In the genomic region with DNA sequence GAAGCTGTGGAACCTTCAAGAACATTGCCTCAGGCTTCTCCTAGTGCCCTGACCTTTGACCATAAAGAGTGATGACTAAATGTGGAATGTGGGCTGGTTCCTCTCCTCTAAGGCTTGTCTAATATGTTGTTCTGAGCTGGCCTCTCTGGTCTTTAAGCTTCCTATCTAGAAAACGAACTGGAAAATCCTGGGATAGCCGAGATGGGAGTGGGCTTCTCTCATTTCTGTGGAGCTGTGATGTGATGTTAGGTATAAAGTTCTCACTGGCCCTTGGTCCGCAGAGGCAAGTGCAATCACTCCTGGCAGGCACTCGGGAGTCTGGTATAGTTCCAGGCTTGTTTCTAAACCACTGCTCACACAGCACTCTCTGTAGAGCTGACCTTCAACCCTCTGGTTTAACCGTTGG, we compare ENCODE assay signal across 12 mouse cellular contexts. TPM values are rescaled to one million over a fixed set of nuclear protein-coding genes. Genes with fewer than 3 reads are reported as not detected.
DNase-seq lines count a peak whose midpoint lies in the region; ATAC-seq and TF ChIP-seq lines count a peak whose summit lies in the region.
"Had no signal": no experiment of that assay in that cellular context is flagged by ENCODE, and none has a peak within 500 bp of the region (broad histone marks: within the 10 kb centered on the region; RNA-seq: fewer than 3 reads in every experiment).

No protein-coding gene starts in this region.

- no peak overlapping the region for H3K4me3 ChIP-seq in kidney, embryonic 14.5 days (ENCODE audit: low read length)
- no peak overlapping the region for H3K4me3 ChIP-seq in intestine, postnatal 0 days (ENCODE audit: low read depth, low read length)
- no peak overlapping the region for H3K4me3 ChIP-seq in forebrain, embryonic 13.5 days
- H3K4me3 ChIP-seq in midbrain, embryonic 11.5 days (ENCODE audit: low read depth, low read length): no peak overlapping the region
- H3K4me3 ChIP-seq: hindbrain, embryonic 13.5 days; liver, embryonic 13.5 days had no signal

- no peak overlapping the region for H3K4me2 ChIP-seq in kidney, embryonic 14.5 days (replicated peaks; ENCODE audit: low read depth, low read length)
- H3K4me2 ChIP-seq in intestine, postnatal 0 days (replicated peaks; ENCODE audit: low read depth): peak overlapping the region; percentile 28
- no peak overlapping the region for H3K4me2 ChIP-seq in forebrain, embryonic 13.5 days
- H3K4me2 ChIP-seq in midbrain, embryonic 11.5 days: no peak overlapping the region
- H3K4me2 ChIP-seq: hindbrain, embryonic 13.5 days; liver, embryonic 13.5 days had no signal

- no peak for ATAC-seq in kidney, embryonic 14.5 days (ENCODE audit: low FRiP score, low TSS enrichment)
- peak; percentile 92 for ATAC-seq in intestine, postnatal 0 days
- ATAC-seq in forebrain, embryonic 13.5 days: no peak
- no peak for ATAC-seq in midbrain, embryonic 11.5 days (ENCODE audit: low FRiP score)
- ATAC-seq: activated CD4-positive, CD25-positive, alpha-beta regulatory T cell, adult 4 months had no signal

- no peak overlapping the region for H3K9ac ChIP-seq in kidney, embryonic 14.5 days (ENCODE audit: low read depth, low read length)
- no peak overlapping the region for H3K9ac ChIP-seq in intestine, postnatal 0 days (ENCODE audit: low read depth, low read length)
- H3K9ac ChIP-seq in forebrain, embryonic 13.5 days: no peak overlapping the region
- no peak overlapping the region for H3K9ac ChIP-seq in midbrain, embryonic 11.5 days (ENCODE audit: low read length)
- H3K9ac ChIP-seq: hindbrain, embryonic 13.5 days; liver, embryonic 13.5 days had no signal

- no peaks in the 10 kb centered on the region for H3K36me3 ChIP-seq in kidney, embryonic 14.5 days (ENCODE audit: control insufficient read depth, insufficient read depth, low read length)
- no peaks in the 10 kb centered on the region for H3K36me3 ChIP-seq in intestine, postnatal 0 days (ENCODE audit: control insufficient read depth, insufficient read depth)
- no peaks in the 10 kb centered on the region for H3K36me3 ChIP-seq in forebrain, embryonic 13.5 days (ENCODE audit: poor library complexity, severe bottlenecking)
- H3K36me3 ChIP-seq in midbrain, embryonic 11.5 days (ENCODE audit: control insufficient read depth, insufficient read depth, low read length): no peaks in the 10 kb centered on the region
- H3K36me3 ChIP-seq: hindbrain, embryonic 13.5 days; liver, embryonic 13.5 days had no signal

- no peaks in the 10 kb centered on the region for H3K27me3 ChIP-seq in kidney, embryonic 14.5 days (ENCODE audit: control insufficient read depth, insufficient read depth, low read length)
- H3K27me3 ChIP-seq in intestine, postnatal 0 days (replicated peaks; ENCODE audit: control insufficient read depth, insufficient read depth, low read length): no peaks in the 10 kb centered on the region
- H3K27me3 ChIP-seq in forebrain, embryonic 13.5 days: no peaks in the 10 kb centered on the region
- no peaks in the 10 kb centered on the region for H3K27me3 ChIP-seq in midbrain, embryonic 11.5 days (ENCODE audit: control insufficient read depth, insufficient read depth, low read length)
- H3K27me3 ChIP-seq: hindbrain, embryonic 13.5 days; liver, embryonic 13.5 days had no signal

- TF ChIP-seq CTCF in intestine, postnatal 0 days (IDR thresholded peaks at IDR 0.05; ENCODE audit: low read depth): no peak

- no peaks in the 10 kb centered on the region for H3K4me1 ChIP-seq in kidney, embryonic 14.5 days (ENCODE audit: control insufficient read depth, insufficient read depth, low read length)
- H3K4me1 ChIP-seq in intestine, postnatal 0 days (replicated peaks; ENCODE audit: control insufficient read depth, insufficient read depth, low read length): no peaks in the 10 kb centered on the region
- no peaks in the 10 kb centered on the region for H3K4me1 ChIP-seq in forebrain, embryonic 13.5 days
- H3K4me1 ChIP-seq in midbrain, embryonic 11.5 days (ENCODE audit: control insufficient read depth, insufficient read depth, low read length): no peaks in the 10 kb centered on the region
- H3K4me1 ChIP-seq: hindbrain, embryonic 13.5 days; liver, embryonic 13.5 days had no signal

- no peak overlapping the region for H3K27ac ChIP-seq in kidney, embryonic 14.5 days (ENCODE audit: low read depth, low read length)
- peak overlapping the region; percentile 85 for H3K27ac ChIP-seq in intestine, postnatal 0 days (ENCODE audit: low read depth, low read length)
- H3K27ac ChIP-seq in forebrain, embryonic 13.5 days: no peak overlapping the region
- H3K27ac ChIP-seq in midbrain, embryonic 11.5 days (ENCODE audit: low read depth, low read length): no peak overlapping the region
- H3K27ac ChIP-seq: hindbrain, embryonic 13.5 days; liver, embryonic 13.5 days had no signal

- WGBS in kidney, embryonic 14.5 days: 69% methylated on average over 5 of the region's 5 CpGs
- 29% methylated on average over 5 of the region's 5 CpGs for WGBS in intestine, postnatal 0 days
- 87% methylated on average over 5 of the region's 5 CpGs for WGBS in forebrain, embryonic 13.5 days
- 81% methylated on average over 5 of the region's 5 CpGs for WGBS in midbrain, embryonic 11.5 days

- H3K9me3 ChIP-seq in kidney, embryonic 14.5 days (ENCODE audit: control insufficient read depth, low read length): 0 out of 2 replicates have a peak, but pooled peaks cover 10% of the 10 kb centered on the region
- H3K9me3 ChIP-seq in intestine, postnatal 0 days (ENCODE audit: control insufficient read depth): no peaks in the 10 kb centered on the region
- H3K9me3 ChIP-seq in forebrain, embryonic 13.5 days (replicated peaks): no peaks in the 10 kb centered on the region; the same call in 1 of the 2 replicates
- H3K9me3 ChIP-seq in midbrain, embryonic 11.5 days (ENCODE audit: control insufficient read depth, low read length): no peaks in the 10 kb centered on the region

- DNase-seq in kidney, adult 8-10 months: peak; percentile 60 to 66
- peak; percentile 57 for DNase-seq in adrenal gland, postnatal 10 days
- peak; percentile 35 for DNase-seq in skeletal muscle tissue, adult 2 months (ENCODE audit: low read depth, low spot score)
- no peak for DNase-seq in midbrain, embryonic 11.5 days (ENCODE audit: low spot score, missing footprints)
- DNase-seq: cerebellum, adult 11-12 months; embryo, embryonic 11 days; liver, embryonic 13.5 days had no signal

RNA-seq across cellular contexts. Expression of a gene that starts 29.3 kb away (rescaled TPM):
- 53.2 and 69.4 TPM in 2 replicates for polyA plus RNA-seq in kidney, embryonic 14.5 days (2014; fragmentation: Nextera tagmentation; extraction: Ambion mirVana)
- 10 to 100 TPM; 33.5 to 41.9 TPM for total RNA-seq in adrenal gland, postnatal 10 days (2021)
- 28.0 and 34.5 TPM in 2 replicates for polyA plus RNA-seq in intestine, postnatal 0 days (2015; fragmentation: Nextera tagmentation; extraction: Ambion mirVana)
- 130 and 141 TPM in 2 replicates for polyA plus RNA-seq in forebrain, embryonic 13.5 days (2015; fragmentation: Nextera tagmentation; extraction: Ambion mirVana)
- 94.2 and 97.7 TPM in 2 replicates for polyA plus RNA-seq in midbrain, embryonic 11.5 days (2014; fragmentation: Nextera tagmentation; extraction: Ambion mirVana)
